Mouse (Mus musculus): ENCODE data around the gene Rbfox1.

- TF ChIP-seq CTCF (IDR thresholded peaks at IDR 0.05; ENCODE audit: extremely low read depth, insufficient read depth, low read length) (no peak), POLR2A (IDR thresholded peaks at IDR 0.05; ENCODE audit: extremely low read depth, insufficient read depth, low read length) (no peak)
These were observed 1467.7 kb downstream of the Rbfox1 start for GRCm38 (mm10) chr16:7352808-7353207.

Data from cortical plate, adult 2 months (tissue).